Mouse (Mus musculus): ENCODE data around the gene 3110040M04Rik.
"Not testable (repeated sequence)": the region's sequence is repeated elsewhere in the genome, so short reads cannot be mapped to it uniquely, and the experiment has no call there.

- TF ChIP-seq CTCF (conservative IDR thresholded peaks at IDR 0.05 in 1 of 2, IDR thresholded peaks at IDR 0.05 in 1 of 2; ENCODE audit: low read depth in 2 of 2, low read length in 2 of 2); NRF1 (IDR thresholded peaks at IDR 0.05; ENCODE audit: low read depth, low read length); EP300 (IDR thresholded peaks at IDR 0.05; ENCODE audit: low read length); TBP (conservative IDR thresholded peaks at IDR 0.05; ENCODE audit: low read depth, low read length); RAD21 (IDR thresholded peaks at IDR 0.05; ENCODE audit: low read depth, low read length); E2F4 (IDR thresholded peaks at IDR 0.05; ENCODE audit: insufficient replicate concordance, low read depth, low read length); SIN3A (IDR thresholded peaks at IDR 0.05; ENCODE audit: low read length); POLR2A (IDR thresholded peaks at IDR 0.05; ENCODE audit: low read depth, low read length); KAT2A (IDR thresholded peaks at IDR 0.05; ENCODE audit: insufficient replicate concordance, low read length); CHD2 (IDR thresholded peaks at IDR 0.05; ENCODE audit: low read length): not testable (repeated sequence)
Observed at GRCm38 (mm10) chr1:151182266-151182665, 21.7 kb upstream of the 3110040M04Rik start, which contains the start of gene Gm47985.
